Mouse (Mus musculus): Measurements from ENCODE around the gene Ap1g2.
A peak's percentile ranks its signal among the peaks of the same experiment; 100 is the strongest.

Ap1g2 gene

GRCm38 (mm10) chr14:55078366-55078989, 27.9 kb downstream of the Ap1g2 start:
- TF ChIP-seq NANOG (IDR thresholded peaks at IDR 0.05; ENCODE audit: borderline replicate concordance, low read length) (no peak), CTCF (conservative IDR thresholded peaks at IDR 0.05; ENCODE audit: low read length) (no peak), POU5F1 (IDR thresholded peaks at IDR 0.05; ENCODE audit: borderline replicate concordance, low read length) (no peak)
- H3K4me1 ChIP-seq (replicated peaks; ENCODE audit: low read depth, low read length), result peaks cover 100% of the 10 kb centered on the region

DNA sequence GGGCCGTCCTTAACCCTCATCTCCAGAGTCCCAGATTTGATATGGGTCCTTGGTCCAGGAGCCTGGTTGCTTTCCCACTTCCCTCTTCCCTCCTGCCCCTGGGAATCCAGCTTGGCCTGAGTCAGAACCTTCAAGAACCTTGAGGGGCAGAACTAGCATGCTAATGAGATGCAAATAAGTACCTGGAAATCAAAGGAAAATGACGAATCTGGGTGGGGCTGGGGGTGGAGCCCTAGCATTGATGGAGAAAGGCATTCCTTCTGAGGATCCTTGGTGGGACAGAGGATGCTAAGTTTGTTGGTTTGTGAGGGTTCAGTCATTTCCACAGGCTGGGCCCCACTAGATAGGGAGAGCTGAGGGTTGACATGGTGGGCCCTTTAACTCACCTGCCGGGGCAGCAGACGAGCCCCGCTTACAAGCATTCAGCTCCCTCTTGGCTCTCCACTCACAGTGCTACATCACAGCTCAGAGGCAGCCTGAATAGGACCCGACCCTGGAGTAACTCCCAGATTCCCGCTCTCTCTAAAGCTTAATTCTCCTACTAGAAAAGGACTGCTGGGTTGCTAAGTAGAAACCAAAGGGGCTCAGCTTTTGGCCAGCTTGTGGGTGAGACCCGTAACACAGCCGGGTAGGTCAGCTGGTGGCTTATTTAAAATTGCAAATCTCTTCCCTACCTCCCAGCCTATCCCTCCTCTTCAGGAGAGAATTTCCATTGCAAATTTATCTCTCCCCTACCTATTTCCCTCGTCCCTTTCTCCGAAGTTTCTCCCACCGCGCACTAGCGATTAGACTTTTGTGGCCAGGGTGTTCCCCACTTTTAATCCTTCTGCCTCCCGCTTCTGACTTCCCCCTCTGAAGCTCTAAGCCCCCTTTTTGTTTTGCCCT, 28.7 kb downstream of the Ap1g2 start:
- H3K36me3 ChIP-seq (ENCODE audit: insufficient read depth, low read length), result peaks cover 44% of the 10 kb centered on the region
- H3K9me3 ChIP-seq (ENCODE audit: low read length), result no peaks in the 10 kb centered on the region
- H3K4me3 ChIP-seq (replicated peaks; ENCODE audit: low read length), result peak overlapping the region; percentile 74
- H3K4me1 ChIP-seq (replicated peaks; ENCODE audit: low read depth, low read length), result peaks cover 100% of the 10 kb centered on the region
- no peaks in the 10 kb centered on the region for H3K27me3 ChIP-seq (ENCODE audit: insufficient read depth, low read length)
- TF ChIP-seq POU5F1 (IDR thresholded peaks at IDR 0.05; ENCODE audit: borderline replicate concordance, low read length) (no peak), NANOG (IDR thresholded peaks at IDR 0.05; ENCODE audit: borderline replicate concordance, low read length) (no peak), CTCF (conservative IDR thresholded peaks at IDR 0.05; ENCODE audit: low read length) (no peak)

More at GRCm38 (mm10) chr14:55078366-55078989, 27.9 kb downstream of the Ap1g2 start:
- peak overlapping the region; percentile 74 for H3K4me3 ChIP-seq (replicated peaks; ENCODE audit: low read length)
- peaks cover 44% of the 10 kb centered on the region for H3K36me3 ChIP-seq (ENCODE audit: insufficient read depth, low read length)
- H3K9me3 ChIP-seq (ENCODE audit: low read length), result no peaks in the 10 kb centered on the region
- H3K27me3 ChIP-seq (ENCODE audit: insufficient read depth, low read length), result no peaks in the 10 kb centered on the region

DNA sequence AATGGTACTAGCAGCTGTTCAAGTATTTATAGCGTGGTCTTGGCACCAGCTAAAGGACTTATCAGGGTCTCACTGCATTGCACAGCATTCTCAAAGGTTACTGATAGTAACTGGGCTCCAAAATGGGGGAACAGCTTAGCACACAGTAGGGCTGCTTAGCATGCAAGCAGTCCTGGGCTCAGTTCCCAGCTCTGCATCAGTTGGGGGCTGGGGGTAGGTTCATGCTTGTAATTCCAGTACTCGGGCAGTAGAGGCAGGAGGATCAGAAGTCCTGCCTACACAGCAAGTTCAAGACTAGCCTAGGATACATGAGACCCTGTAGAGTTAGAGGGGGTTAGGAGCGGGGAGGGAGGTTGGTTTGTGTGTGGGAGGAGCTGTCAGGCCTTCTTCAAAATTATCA, 29.4 kb downstream of the Ap1g2 start:
- Histone ChIP-seq H3K9me3 (ENCODE audit: low read length) (no peaks in the 10 kb centered on the region), H3K4me1 (replicated peaks; ENCODE audit: low read depth, low read length) (peaks cover 100% of the 10 kb centered on the region), H3K4me3 (replicated peaks; ENCODE audit: low read length) (peak overlapping the region; percentile 74), H3K36me3 (ENCODE audit: insufficient read depth, low read length) (peaks cover 45% of the 10 kb centered on the region), H3K27me3 (ENCODE audit: insufficient read depth, low read length) (no peaks in the 10 kb centered on the region)
- TF ChIP-seq NANOG (IDR thresholded peaks at IDR 0.05; ENCODE audit: borderline replicate concordance, low read length) (no peak), POU5F1 (IDR thresholded peaks at IDR 0.05; ENCODE audit: borderline replicate concordance, low read length) (no peak), CTCF (conservative IDR thresholded peaks at IDR 0.05; ENCODE audit: low read length) (no peak)

GRCm38 (mm10) chr14:55076224-55076623, 30.2 kb downstream of the Ap1g2 start:
- no peak for TF ChIP-seq POU5F1 (IDR thresholded peaks at IDR 0.05; ENCODE audit: borderline replicate concordance, low read length)
- TF ChIP-seq NANOG (IDR thresholded peaks at IDR 0.05; ENCODE audit: borderline replicate concordance, low read length), result no peak
- no peak for TF ChIP-seq CTCF (conservative IDR thresholded peaks at IDR 0.05; ENCODE audit: low read length)
- Histone ChIP-seq H3K4me3 (replicated peaks; ENCODE audit: low read length) (no peak overlapping the region), H3K27me3 (ENCODE audit: insufficient read depth, low read length) (no peaks in the 10 kb centered on the region), H3K4me1 (replicated peaks; ENCODE audit: low read depth, low read length) (peaks cover 99% of the 10 kb centered on the region), H3K9me3 (ENCODE audit: low read length) (no peaks in the 10 kb centered on the region), H3K36me3 (ENCODE audit: insufficient read depth, low read length) (peaks cover 43% of the 10 kb centered on the region)

DNA sequence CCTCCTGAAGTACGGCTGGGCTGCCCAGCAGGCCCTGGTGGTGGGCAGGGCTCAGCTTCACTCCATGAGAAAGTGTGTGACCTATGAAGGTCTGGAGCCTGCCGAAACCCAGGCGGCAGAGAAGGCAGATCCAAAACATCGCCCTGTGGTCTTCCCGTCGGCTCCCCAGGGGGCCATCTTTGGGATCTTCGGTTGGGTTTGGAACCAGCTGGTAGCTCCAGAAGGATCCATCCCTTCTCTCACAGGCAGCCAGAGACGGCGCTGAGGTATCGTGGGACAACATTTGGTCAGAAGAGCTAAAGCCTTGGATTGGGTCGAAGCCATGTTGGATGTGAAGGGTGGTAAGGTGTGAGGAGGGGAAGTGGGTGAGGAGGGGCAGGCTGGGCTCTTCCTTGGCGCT, 32.0 kb downstream of the Ap1g2 start:
- TF ChIP-seq NANOG (IDR thresholded peaks at IDR 0.05; ENCODE audit: borderline replicate concordance, low read length), result no peak
- no peak for TF ChIP-seq CTCF (conservative IDR thresholded peaks at IDR 0.05; ENCODE audit: low read length)
- TF ChIP-seq POU5F1 (IDR thresholded peaks at IDR 0.05; ENCODE audit: borderline replicate concordance, low read length), result no peak
- Histone ChIP-seq H3K27me3 (ENCODE audit: insufficient read depth, low read length) (no peaks in the 10 kb centered on the region), H3K36me3 (ENCODE audit: insufficient read depth, low read length) (peaks cover 57% of the 10 kb centered on the region), H3K4me3 (replicated peaks; ENCODE audit: low read length) (peak overlapping the region; percentile 69), H3K9me3 (ENCODE audit: low read length) (no peaks in the 10 kb centered on the region), H3K4me1 (replicated peaks; ENCODE audit: low read depth, low read length) (peaks cover 94% of the 10 kb centered on the region)

GRCm38 (mm10) chr14:55071756-55072155, 34.6 kb downstream of the Ap1g2 start:
- no peak for TF ChIP-seq NANOG (IDR thresholded peaks at IDR 0.05; ENCODE audit: borderline replicate concordance, low read length)
- TF ChIP-seq CTCF (conservative IDR thresholded peaks at IDR 0.05; ENCODE audit: low read length), result no peak
- no peak for TF ChIP-seq POU5F1 (IDR thresholded peaks at IDR 0.05; ENCODE audit: borderline replicate concordance, low read length)
- no peaks in the 10 kb centered on the region for H3K9me3 ChIP-seq (ENCODE audit: low read length)
- peak overlapping the region; percentile 69 for H3K4me3 ChIP-seq (replicated peaks; ENCODE audit: low read length)
- peaks cover 93% of the 10 kb centered on the region for H3K4me1 ChIP-seq (replicated peaks; ENCODE audit: low read depth, low read length)
- no peaks in the 10 kb centered on the region for H3K27me3 ChIP-seq (ENCODE audit: insufficient read depth, low read length)
- H3K36me3 ChIP-seq (ENCODE audit: insufficient read depth, low read length), result peaks cover 84% of the 10 kb centered on the region

- H3K36me3 ChIP-seq (ENCODE audit: insufficient read depth, low read length), result peaks cover 89% of the 10 kb centered on the region
- peaks cover 92% of the 10 kb centered on the region for H3K4me1 ChIP-seq (replicated peaks; ENCODE audit: low read depth, low read length)
- H3K27me3 ChIP-seq (ENCODE audit: insufficient read depth, low read length), result no peaks in the 10 kb centered on the region
- TF ChIP-seq POU5F1 (IDR thresholded peaks at IDR 0.05; ENCODE audit: borderline replicate concordance, low read length) (no peak), CTCF (conservative IDR thresholded peaks at IDR 0.05; ENCODE audit: low read length) (no peak), NANOG (IDR thresholded peaks at IDR 0.05; ENCODE audit: borderline replicate concordance, low read length) (no peak)
- no peaks in the 10 kb centered on the region for H3K9me3 ChIP-seq (ENCODE audit: low read length)
- peak overlapping the region; percentile 68 for H3K4me3 ChIP-seq (replicated peaks; ENCODE audit: low read length)
These were observed 40.4 kb downstream of the Ap1g2 start for GRCm38 (mm10) chr14:55066042-55066441.

DNA sequence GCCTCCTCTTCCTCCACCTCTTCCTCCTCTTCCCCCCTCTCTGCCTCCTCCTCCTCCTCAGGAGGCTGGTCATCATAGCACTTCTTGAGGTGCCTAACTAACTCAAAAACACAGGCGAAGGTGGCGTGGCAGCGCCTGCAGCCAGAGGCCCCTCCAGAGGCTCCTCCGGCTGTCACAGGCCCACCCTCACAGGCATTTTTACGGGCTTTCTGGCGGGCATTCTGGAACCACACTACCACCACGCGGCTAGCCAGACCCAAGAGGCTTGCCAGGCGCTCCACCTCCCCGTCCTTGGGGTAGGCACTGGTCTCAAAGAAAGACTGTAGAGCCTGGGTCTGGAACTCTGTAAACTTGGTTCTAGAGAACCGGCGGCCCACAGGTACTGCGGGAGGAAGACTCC, 41.0 kb downstream of the Ap1g2 start:
- peaks cover 86% of the 10 kb centered on the region for H3K36me3 ChIP-seq (ENCODE audit: insufficient read depth, low read length)
- TF ChIP-seq NANOG (IDR thresholded peaks at IDR 0.05; ENCODE audit: borderline replicate concordance, low read length), result no peak
- no peak for TF ChIP-seq POU5F1 (IDR thresholded peaks at IDR 0.05; ENCODE audit: borderline replicate concordance, low read length)
- no peak for TF ChIP-seq CTCF (conservative IDR thresholded peaks at IDR 0.05; ENCODE audit: low read length)
- H3K27me3 ChIP-seq (ENCODE audit: insufficient read depth, low read length), result no peaks in the 10 kb centered on the region
- H3K4me1 ChIP-seq (replicated peaks; ENCODE audit: low read depth, low read length), result peaks cover 91% of the 10 kb centered on the region
- H3K9me3 ChIP-seq (ENCODE audit: low read length), result no peaks in the 10 kb centered on the region
- peak overlapping the region; percentile 68 for H3K4me3 ChIP-seq (replicated peaks; ENCODE audit: low read length)

Data from E14TG2a.4 (cell line).